Mouse (Mus musculus) neural tube, embryonic 12.5 days (tissue): ENCODE results near the gene Isyna1. TPM values are rescaled to one million over a fixed set of nuclear protein-coding genes. Genes with fewer than 3 reads are reported as not detected.

ENCODE experiments used
- ATAC-seq: fragments of 200-750 bp; cut with Nextera tagmentation; 2 replicates; pipeline ENCODE4 v1.8.0; 2017; ENCODE audit warnings: low read depth, mild to moderate bottlenecking, moderate TSS enrichment, moderate library complexity; ENCODE audit not compliant: low FRiP score
- H3K27ac ChIP-seq: fragments of 300-500 bp; sonication (generic); 2 replicates; pipeline ENCODE4 v1.5.1; 2016
- H3K27me3 ChIP-seq: fragments of 300-500 bp; sonication (generic); replicated peaks from 2 replicates; pipeline ENCODE4 v1.6.1; 2016; ENCODE audit warnings: mild to moderate bottlenecking
- H3K36me3 ChIP-seq: fragments of 300-500 bp; sonication (generic); 2 replicates; pipeline ENCODE4 v1.6.1; 2016; ENCODE audit warnings: mild to moderate bottlenecking
- H3K4me1 ChIP-seq: fragments of 300-500 bp; sonication (generic); 2 replicates; pipeline ENCODE4 v1.6.1; 2016
- H3K4me2 ChIP-seq: fragments of 300-500 bp; sonication (generic); replicated peaks from 2 replicates; pipeline ENCODE4 v1.6.1; 2016; ENCODE audit warnings: mild to moderate bottlenecking
- H3K4me3 ChIP-seq: fragments of 300-500 bp; sonication (generic); 2 replicates; pipeline ENCODE4 v1.5.1; 2016
- H3K9ac ChIP-seq: fragments of 300-500 bp; sonication (generic); 2 replicates; pipeline ENCODE4 v1.6.1; 2016; ENCODE audit warnings: mild to moderate bottlenecking
- H3K9me3 ChIP-seq: fragments of 300-500 bp; sonication (generic); 2 replicates; pipeline ENCODE4 v1.6.1; 2016; ENCODE audit warnings: mild to moderate bottlenecking
- WGBS: fragments of 180-500 bp; shearing (Covaris S2); methylation state at CpG from one replicate; pipeline ENCODE4 v1.1.7; 2016; 5-methylcytosine and 5-hydroxymethylcytosine counted together
- polyA plus RNA-seq: library from polyadenylated mRNA; unstranded; fragments of >200 nt; fragmentation: Nextera tagmentation; extraction: Ambion mirVana; gene quantifications from 2 replicates; pipeline ENCODE4 v1.2.1, GENCODE M21; 2016

Isyna1 gene
- polyA plus RNA-seq, 1 experiment from 2014 or later, result 116 TPM

- Histone ChIP-seq H3K27ac (no peak overlapping the region), H3K9me3 (no peaks in the 10 kb centered on the region), H3K4me2 (no peak overlapping the region), H3K4me1 (peaks cover 16% of the 10 kb centered on the region; the same call in 1 of the 2 replicates), H3K4me3 (no peak overlapping the region), H3K9ac (no peak overlapping the region), H3K27me3 (no peaks in the 10 kb centered on the region), H3K36me3 (no peaks in the 10 kb centered on the region)
- 75% methylated on average over 4 of the region's 4 CpGs for WGBS
- no peak for ATAC-seq
These were observed 32.8 kb upstream of the Isyna1 start for GRCm38 (mm10) chr8:70561357-70561756.

DNA sequence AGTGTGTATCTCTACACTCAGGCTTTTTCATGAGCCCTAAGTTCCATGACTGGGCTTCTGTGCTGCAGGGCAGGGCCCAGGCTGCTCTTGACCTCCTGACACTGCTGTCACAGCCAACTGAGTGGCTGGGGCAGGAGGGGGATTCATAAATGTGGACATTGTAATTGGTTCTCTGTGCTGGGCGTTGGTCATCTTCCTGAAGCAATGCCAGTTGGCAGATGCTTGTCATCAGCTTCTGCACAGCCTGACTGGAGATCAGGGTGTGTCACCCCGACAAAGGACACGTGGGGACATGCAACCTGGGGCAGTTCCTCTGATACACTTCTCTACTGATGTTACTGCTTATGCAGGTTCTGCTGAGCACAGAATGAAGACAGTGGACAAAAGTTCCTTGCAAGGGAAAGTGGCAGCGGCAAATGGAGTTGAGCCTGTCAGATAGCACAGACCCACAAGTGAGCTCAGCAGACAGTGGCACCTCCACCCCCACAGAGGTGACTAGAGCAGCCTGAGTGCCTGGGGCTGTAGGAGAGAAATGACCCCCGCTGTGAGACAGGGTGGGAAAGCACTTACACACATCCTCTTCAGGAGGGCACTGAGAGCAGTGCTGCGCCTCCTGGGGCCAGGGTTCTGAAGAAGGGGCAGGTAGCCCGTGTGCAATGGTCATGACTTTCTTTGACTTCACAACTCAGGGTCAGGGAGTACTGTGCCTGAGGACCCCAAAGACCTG lies 32.2 kb upstream of the Isyna1 start:
- ATAC-seq, result no peak
- H3K9me3 ChIP-seq, result no peaks in the 10 kb centered on the region
- peaks cover 16% of the 10 kb centered on the region; the same call in 1 of the 2 replicates for H3K4me1 ChIP-seq
- H3K4me3 ChIP-seq, result no peak overlapping the region
- H3K9ac ChIP-seq, result no peak overlapping the region
- no peaks in the 10 kb centered on the region for H3K27me3 ChIP-seq
- H3K4me2 ChIP-seq, result no peak overlapping the region
- WGBS, result 78% methylated on average over 7 of the region's 7 CpGs
- no peak overlapping the region for H3K27ac ChIP-seq
- H3K36me3 ChIP-seq, result no peaks in the 10 kb centered on the region

DNA sequence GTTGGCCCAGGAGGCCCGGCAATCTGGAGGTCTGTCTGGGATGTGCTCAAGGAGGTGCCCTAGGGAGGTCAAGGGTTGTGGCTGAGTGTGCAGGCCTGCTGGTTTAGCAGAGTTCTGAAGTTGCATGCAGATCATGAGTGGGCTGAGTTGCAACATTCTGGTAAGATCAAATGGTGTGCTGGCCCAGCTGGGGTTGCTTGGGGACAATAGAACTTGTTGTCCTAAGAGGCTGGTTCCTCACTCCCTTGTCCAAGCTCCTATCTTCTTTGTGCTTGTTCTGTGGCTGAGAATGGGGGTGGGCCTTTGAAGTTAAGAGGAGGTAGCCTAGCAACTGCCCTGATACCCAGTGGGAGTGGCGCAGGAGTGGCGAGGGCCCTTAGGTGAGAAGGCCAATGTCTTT lies 31.4 kb upstream of the Isyna1 start:
- 81% methylated on average over 3 of the region's 3 CpGs for WGBS
- Histone ChIP-seq H3K4me3 (no peak overlapping the region), H3K27ac (no peak overlapping the region), H3K4me1 (peaks cover 16% of the 10 kb centered on the region; the same call in 1 of the 2 replicates), H3K9ac (no peak overlapping the region), H3K27me3 (no peaks in the 10 kb centered on the region), H3K4me2 (no peak overlapping the region), H3K36me3 (no peaks in the 10 kb centered on the region), H3K9me3 (no peaks in the 10 kb centered on the region)
- ATAC-seq, result no peak

- ATAC-seq, result no peak
- no peak overlapping the region for H3K27ac ChIP-seq
- no peaks in the 10 kb centered on the region for H3K27me3 ChIP-seq
- no peak overlapping the region for H3K4me3 ChIP-seq
- 95% methylated on average over 6 of the region's 6 CpGs for WGBS
- no peak overlapping the region for H3K9ac ChIP-seq
- H3K9me3 ChIP-seq, result no peaks in the 10 kb centered on the region
- H3K4me1 ChIP-seq, result peaks cover 16% of the 10 kb centered on the region; the same call in 1 of the 2 replicates
- H3K4me2 ChIP-seq, result no peak overlapping the region
- no peaks in the 10 kb centered on the region for H3K36me3 ChIP-seq
These were observed 30.3 kb upstream of the Isyna1 start for GRCm38 (mm10) chr8:70563763-70564387.

GRCm38 (mm10) chr8:70564696-70565235 lies 29.4 kb upstream of the Isyna1 start:
- Histone ChIP-seq H3K4me2 (no peak overlapping the region), H3K9ac (no peak overlapping the region), H3K27me3 (no peaks in the 10 kb centered on the region), H3K36me3 (no peaks in the 10 kb centered on the region), H3K27ac (no peak overlapping the region), H3K4me3 (no peak overlapping the region), H3K4me1 (peaks cover 16% of the 10 kb centered on the region; the same call in 1 of the 2 replicates), H3K9me3 (no peaks in the 10 kb centered on the region)
- ATAC-seq, result no peak
- 83% methylated on average over 3 of the region's 3 CpGs for WGBS

GRCm38 (mm10) chr8:70565561-70565960 lies 28.6 kb upstream of the Isyna1 start:
- no peak overlapping the region for H3K27ac ChIP-seq
- ATAC-seq, result no peak
- 70% methylated on average over 3 of the region's 3 CpGs for WGBS

DNA sequence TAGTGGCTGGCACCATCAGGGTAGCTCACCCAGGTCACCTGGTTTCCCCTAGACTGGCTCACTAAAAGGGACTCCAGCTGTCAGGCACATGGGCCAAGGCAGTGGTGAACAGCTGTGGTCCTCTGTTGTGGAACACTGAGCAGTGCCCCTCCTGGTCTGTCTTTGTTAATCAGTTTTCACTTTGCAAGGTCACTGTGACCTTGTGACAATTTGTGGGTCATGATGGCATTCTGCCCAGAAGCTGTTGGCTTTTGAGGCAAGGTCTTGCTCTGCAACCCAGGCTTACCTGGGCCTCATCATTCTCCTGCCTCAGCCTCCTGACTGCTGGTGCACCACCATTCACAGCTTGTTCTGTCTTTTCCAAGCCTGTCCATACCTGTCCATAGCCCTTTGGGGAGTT lies 23.8 kb upstream of the Isyna1 start:
- no peak overlapping the region for H3K27ac ChIP-seq
- H3K4me1 ChIP-seq, result peaks cover 5% of the 10 kb centered on the region; the same call in 1 of the 2 replicates

More at GRCm38 (mm10) chr8:70565561-70565960, 28.6 kb upstream of the Isyna1 start:
- no peak overlapping the region for H3K9ac ChIP-seq
- no peaks in the 10 kb centered on the region for H3K9me3 ChIP-seq
- H3K4me2 ChIP-seq, result no peak overlapping the region
- no peaks in the 10 kb centered on the region for H3K27me3 ChIP-seq
- H3K36me3 ChIP-seq, result no peaks in the 10 kb centered on the region
- H3K4me1 ChIP-seq, result peaks cover 16% of the 10 kb centered on the region; the same call in 1 of the 2 replicates
- no peak overlapping the region for H3K4me3 ChIP-seq

DNA sequence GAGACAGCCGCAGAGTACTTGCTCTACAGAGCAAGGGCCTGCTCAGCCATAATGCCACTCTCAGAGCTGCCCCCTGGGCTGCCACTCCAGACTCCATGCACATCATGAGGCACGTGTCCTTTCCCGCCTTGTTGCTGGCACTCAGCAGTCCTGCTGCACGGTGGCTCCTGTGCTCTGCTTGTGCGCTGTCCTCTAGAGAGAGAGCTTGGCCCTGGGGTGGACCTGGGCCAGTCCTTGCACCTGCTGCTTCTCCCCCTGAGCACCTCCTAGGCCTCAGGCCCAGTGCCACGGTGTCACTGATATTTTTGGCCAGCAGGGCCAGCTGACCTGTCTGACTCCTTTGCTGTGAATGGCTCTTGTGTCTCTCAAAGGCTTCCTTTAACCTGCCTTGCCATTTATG lies 23.2 kb upstream of the Isyna1 start:
- ATAC-seq, result no peak
- 83% methylated on average over 6 of the region's 6 CpGs for WGBS
- no peaks in the 10 kb centered on the region for H3K27me3 ChIP-seq
- H3K27ac ChIP-seq, result no peak overlapping the region
- no peak overlapping the region for H3K9ac ChIP-seq
- H3K4me1 ChIP-seq, result no peaks in the 10 kb centered on the region
- H3K36me3 ChIP-seq, result peaks cover 20% of the 10 kb centered on the region
- H3K9me3 ChIP-seq, result no peaks in the 10 kb centered on the region
- H3K4me3 ChIP-seq, result no peak overlapping the region
- H3K4me2 ChIP-seq, result no peak overlapping the region

More for the DNA sequence above, 23.8 kb upstream of the Isyna1 start:
- Histone ChIP-seq H3K4me2 (no peak overlapping the region), H3K9ac (no peak overlapping the region), H3K36me3 (peaks cover 18% of the 10 kb centered on the region), H3K4me3 (no peak overlapping the region), H3K27me3 (no peaks in the 10 kb centered on the region), H3K9me3 (no peaks in the 10 kb centered on the region)
- no peak for ATAC-seq

DNA sequence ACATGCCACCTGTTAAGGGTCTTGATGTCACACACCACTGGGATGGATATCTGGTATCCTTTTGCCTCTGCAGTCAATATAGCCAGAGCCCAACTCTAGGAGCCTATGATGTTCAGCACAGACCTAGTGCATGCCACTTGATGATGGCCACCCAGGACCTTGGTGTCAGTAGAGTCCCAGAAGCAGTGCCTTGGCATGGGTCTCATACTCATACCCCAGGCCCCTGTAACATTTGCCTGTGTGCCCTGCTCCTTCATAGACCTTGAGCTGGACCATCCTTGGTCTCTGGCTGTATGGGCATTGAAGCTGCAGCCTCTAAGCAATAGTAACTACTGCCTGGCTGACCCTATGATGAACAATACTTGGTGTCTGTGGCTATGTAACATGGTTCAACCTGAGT lies 19.9 kb upstream of the Isyna1 start:
- H3K4me3 ChIP-seq, result no peak overlapping the region
- no peak for ATAC-seq

DNA sequence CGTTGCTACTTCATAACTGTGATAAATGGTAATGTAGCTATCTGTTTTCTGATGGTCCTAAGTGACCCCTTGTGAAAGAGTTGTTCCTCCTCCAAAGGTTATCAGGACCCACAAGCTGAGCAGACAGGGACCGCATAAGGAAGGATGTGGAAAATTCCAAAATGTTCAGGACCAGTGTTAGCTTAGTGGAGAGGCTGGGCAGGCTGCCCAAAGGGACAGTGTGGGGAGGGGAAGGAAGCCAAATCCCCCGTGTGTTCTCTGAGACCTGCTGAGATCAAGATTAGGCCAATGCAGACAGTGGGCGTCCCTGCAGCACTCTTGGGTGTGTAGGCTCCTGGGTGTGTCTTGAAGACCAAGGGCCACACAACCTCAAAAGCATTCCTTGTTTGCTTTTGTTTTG lies 19.3 kb upstream of the Isyna1 start:
- no peak overlapping the region for H3K27ac ChIP-seq
- no peaks in the 10 kb centered on the region for H3K9me3 ChIP-seq
- no peaks in the 10 kb centered on the region for H3K27me3 ChIP-seq
- no peak overlapping the region for H3K9ac ChIP-seq
- no peak overlapping the region for H3K4me2 ChIP-seq
- H3K4me1 ChIP-seq, result no peaks in the 10 kb centered on the region
- 89% methylated on average over 4 of the region's 4 CpGs for WGBS
- ATAC-seq, result no peak
- no peak overlapping the region for H3K4me3 ChIP-seq
- H3K36me3 ChIP-seq, result peaks cover 36% of the 10 kb centered on the region

More for the DNA sequence above, 19.9 kb upstream of the Isyna1 start:
- H3K9ac ChIP-seq, result no peak overlapping the region
- H3K27me3 ChIP-seq, result no peaks in the 10 kb centered on the region
- H3K27ac ChIP-seq, result no peak overlapping the region
- H3K4me1 ChIP-seq, result no peaks in the 10 kb centered on the region
- no peaks in the 10 kb centered on the region for H3K9me3 ChIP-seq
- peaks cover 34% of the 10 kb centered on the region for H3K36me3 ChIP-seq
- no peak overlapping the region for H3K4me2 ChIP-seq

GRCm38 (mm10) chr8:70577207-70577606 lies 17.0 kb upstream of the Isyna1 start:
- Histone ChIP-seq H3K9me3 (no peaks in the 10 kb centered on the region), H3K9ac (no peak overlapping the region), H3K4me1 (no peaks in the 10 kb centered on the region), H3K27me3 (no peaks in the 10 kb centered on the region), H3K36me3 (peaks cover 57% of the 10 kb centered on the region), H3K27ac (no peak overlapping the region), H3K4me3 (no peak overlapping the region), H3K4me2 (no peak overlapping the region)
- 94% methylated on average over 3 of the region's 3 CpGs for WGBS
- ATAC-seq, result no peak

DNA sequence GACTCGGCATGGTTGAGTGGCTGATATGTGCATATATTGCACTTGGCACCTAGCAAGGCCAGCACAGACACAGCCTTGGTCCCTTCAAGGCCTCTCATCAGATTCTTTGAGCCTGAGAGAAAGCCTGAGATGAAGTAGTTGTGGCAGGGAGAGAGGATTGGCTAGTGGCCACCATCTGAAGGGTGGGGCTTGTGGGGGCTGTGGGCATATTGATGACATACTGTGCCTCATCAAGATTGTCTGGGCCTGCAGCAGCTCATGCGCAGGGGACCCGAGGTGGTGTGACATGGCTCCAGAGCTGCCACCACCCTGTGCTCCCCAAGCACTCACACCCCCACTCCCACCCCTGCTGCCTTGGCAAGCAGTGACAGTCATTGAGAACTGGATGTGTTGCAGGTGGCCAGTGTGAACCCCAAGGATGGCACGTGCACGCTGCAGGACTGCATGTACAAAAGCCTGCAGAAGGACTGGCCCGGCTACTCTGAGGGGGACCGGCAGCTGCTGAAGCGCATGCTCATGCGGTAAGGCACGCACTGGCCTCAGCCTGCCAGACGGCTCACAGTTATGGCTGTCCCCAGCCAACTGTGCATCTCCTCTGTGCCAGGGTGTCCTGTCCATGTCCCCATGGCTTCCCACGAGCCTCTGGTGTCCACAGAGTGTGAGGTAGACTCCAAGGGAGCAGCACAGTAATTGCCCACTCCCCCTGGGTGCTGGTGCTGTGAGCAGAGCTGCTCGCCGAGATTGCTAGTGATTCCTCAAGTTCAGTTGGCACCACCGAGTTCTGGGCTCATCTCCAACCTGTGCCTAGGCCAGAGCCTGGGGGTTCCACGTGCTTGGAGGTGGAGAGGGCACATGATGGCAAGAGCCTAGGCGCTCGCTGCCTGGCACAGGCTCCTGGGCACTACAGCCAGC lies 10.4 kb upstream of the Isyna1 start:
- Histone ChIP-seq H3K27ac (no peak overlapping the region), H3K4me3 (no peak overlapping the region), H3K36me3 (peaks cover 84% of the 10 kb centered on the region), H3K9ac (no peak overlapping the region), H3K4me2 (no peak overlapping the region), H3K27me3 (no peaks in the 10 kb centered on the region), H3K4me1 (no peaks in the 10 kb centered on the region), H3K9me3 (no peaks in the 10 kb centered on the region)
- WGBS, result 95% methylated on average over 18 of the region's 18 CpGs
- ATAC-seq, result no peak
